Mouse (Mus musculus) lung, embryonic 14.5 days (tissue): Measurements from ENCODE around the gene Ankrd34a. TPM values are rescaled to one million over a fixed set of nuclear protein-coding genes. Genes with fewer than 3 reads are reported as not detected.
A peak's percentile ranks its signal among the peaks of the same experiment; 100 is the strongest.

Experiments
- ATAC-seq: fragments of 200-750 bp; cut with Nextera tagmentation; 2 replicates; pipeline ENCODE4 v1.8.0; 2017; ENCODE audit warnings: mild to moderate bottlenecking, moderate TSS enrichment, moderate library complexity; ENCODE audit not compliant: insufficient read depth
- DNase-seq: peaks from one replicate; pipeline ENCODE4 v3.0.0-alpha.2; 2015
- H3K27ac ChIP-seq: fragments of 300-500 bp; sonication (generic); 2 replicates; pipeline ENCODE4 v1.5.1; 2014; ENCODE audit warnings: low read depth, mild to moderate bottlenecking, moderate library complexity
- H3K27me3 ChIP-seq: fragments of 300-500 bp; sonication (generic); 2 replicates; pipeline ENCODE4 v1.6.1; 2014; ENCODE audit warnings: low read length, control low read depth; ENCODE audit not compliant: insufficient read depth
- H3K36me3 ChIP-seq: fragments of 300-500 bp; sonication (generic); 2 replicates; pipeline ENCODE4 v1.6.1; 2014; ENCODE audit warnings: control low read depth; ENCODE audit not compliant: insufficient read depth
- H3K4me1 ChIP-seq: fragments of 300-500 bp; sonication (generic); 2 replicates; pipeline ENCODE4 v1.6.1; 2014; ENCODE audit warnings: antibody characterized with exemption, control low read depth; ENCODE audit not compliant: insufficient read depth
- H3K4me2 ChIP-seq: fragments of 300-500 bp; sonication (generic); 2 replicates; pipeline ENCODE4 v1.6.1; 2014; ENCODE audit warnings: mild to moderate bottlenecking
- H3K4me3 ChIP-seq: fragments of 300-500 bp; sonication (generic); 2 replicates; pipeline ENCODE4 v1.5.1; 2014; ENCODE audit warnings: low read depth, low read length
- H3K9ac ChIP-seq: fragments of 300-500 bp; sonication (generic); 2 replicates; pipeline ENCODE4 v1.6.1; 2014
- H3K9me3 ChIP-seq: fragments of 300-500 bp; sonication (generic); 2 replicates; pipeline ENCODE4 v1.6.1; 2016; ENCODE audit warnings: low read depth, low read length, control low read depth
- CTCF ChIP-seq: IDR thresholded peaks from 2 replicates; pipeline ENCODE4 v1.5.1; 2016; ENCODE audit warnings: antibody characterized with exemption, low read depth
- WGBS: fragments of 180-500 bp; shearing (Covaris S2); extraction: QIAGEN DNeasy Blood & Tissue Kit; methylation state at CpG from one replicate; pipeline ENCODE4 v1.1.7; 2014; 5-methylcytosine and 5-hydroxymethylcytosine counted together
- polyA plus RNA-seq: library from polyadenylated mRNA; unstranded; fragments of >200 nt; fragmentation: Nextera tagmentation; extraction: Ambion mirVana; gene quantifications from 2 replicates; pipeline ENCODE4 v1.2.1, GENCODE M21; 2014

Gene Ankrd34a
- polyA plus RNA-seq, 1 experiment from 2014 or later: 2.5 TPM

DNA sequence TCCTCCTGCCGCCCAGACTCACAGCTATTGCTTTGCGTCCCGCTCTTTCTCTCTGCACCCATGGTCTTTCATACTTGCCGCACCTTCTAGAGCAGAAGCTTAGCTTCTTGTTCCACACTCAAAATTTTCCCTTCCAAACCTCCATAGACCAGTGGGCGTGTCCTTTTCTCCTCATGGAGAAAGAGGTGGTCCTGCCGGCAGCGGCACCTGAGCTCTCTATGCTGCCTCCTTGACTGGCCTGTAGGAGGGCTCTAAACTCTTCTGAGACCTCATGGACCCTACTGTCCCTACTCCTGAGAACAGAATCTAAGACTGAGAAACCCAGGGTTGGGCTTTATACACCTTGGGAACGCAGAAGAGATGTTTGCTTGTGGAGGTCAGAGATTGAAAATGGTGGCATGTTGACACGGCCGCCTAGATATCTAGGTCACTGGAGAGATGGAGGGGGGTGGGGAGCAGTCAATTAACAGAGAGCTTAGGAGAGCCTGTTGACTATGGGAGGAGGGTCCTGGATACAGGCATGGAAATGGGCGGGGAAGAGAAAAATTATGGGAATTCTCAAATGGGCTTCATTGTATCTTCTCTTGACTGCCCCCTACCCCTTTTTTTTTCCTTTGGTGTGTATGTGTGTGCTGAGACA, 26.4 kb upstream of the Ankrd34a start:
- Histone ChIP-seq H3K36me3 (no peaks in the 10 kb centered on the region), H3K4me3 (no peak overlapping the region), H3K9me3 (no peaks in the 10 kb centered on the region), H3K9ac (no peak overlapping the region), H3K4me1 (peaks cover 1% of the 10 kb centered on the region; the same call in 1 of the 2 replicates), H3K27ac (no peak overlapping the region), H3K4me2 (no peak overlapping the region), H3K27me3 (no peaks in the 10 kb centered on the region)
- TF ChIP-seq CTCF: no peak
- 79% methylated on average over 11 of the region's 11 CpGs for WGBS
- ATAC-seq (no peak), DNase-seq (no peak)

DNA sequence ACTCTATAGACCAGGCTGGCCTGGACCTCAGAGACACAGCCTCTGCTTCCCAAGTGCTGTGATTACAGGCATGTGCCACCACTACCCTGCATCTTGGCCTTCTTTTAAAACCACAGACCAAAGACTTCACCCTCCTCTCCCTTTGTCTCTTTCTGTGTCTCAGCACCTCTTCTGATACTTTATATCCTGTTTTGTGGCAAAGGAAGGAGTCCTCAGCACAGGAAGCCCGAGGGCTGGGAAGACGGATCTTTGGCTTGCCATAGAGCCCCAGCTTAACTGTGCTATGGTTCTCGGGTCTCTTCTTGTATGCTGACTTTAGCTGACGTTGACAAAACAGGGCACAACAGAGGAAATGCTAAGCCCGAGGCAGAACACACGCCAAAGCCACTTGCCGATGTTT, 25.8 kb upstream of the Ankrd34a start:
- Histone ChIP-seq H3K36me3 (no peaks in the 10 kb centered on the region), H3K4me2 (no peak overlapping the region), H3K4me1 (no peaks in the 10 kb centered on the region), H3K9me3 (no peaks in the 10 kb centered on the region), H3K9ac (no peak overlapping the region), H3K4me3 (no peak overlapping the region), H3K27me3 (no peaks in the 10 kb centered on the region), H3K27ac (peak overlapping the region; percentile 50; the same call in 1 of the 2 replicates)
- WGBS: 64% methylated on average over 7 of the region's 7 CpGs
- no peak for DNase-seq
- no peak for TF ChIP-seq CTCF
- no peak for ATAC-seq

DNA sequence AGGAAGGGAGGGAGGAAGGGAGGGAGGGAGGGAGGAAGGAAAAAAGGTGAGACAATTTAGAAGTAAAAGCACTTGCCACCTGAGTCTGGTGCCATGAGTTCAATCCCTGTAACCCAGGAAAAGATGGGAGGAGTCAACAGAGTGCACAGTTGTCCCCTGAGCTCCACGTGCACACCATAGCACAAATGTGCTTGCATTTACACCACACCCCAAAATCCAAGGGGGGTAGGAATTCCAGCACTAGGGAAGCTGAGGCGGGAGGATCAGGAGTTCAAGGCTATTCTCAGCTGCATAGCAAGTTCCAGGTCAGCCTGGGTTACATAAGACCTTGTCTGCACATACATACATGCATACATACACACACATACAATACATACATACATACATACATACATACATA, 25.1 kb upstream of the Ankrd34a start:
- Histone ChIP-seq H3K4me3 (no peak overlapping the region), H3K36me3 (no peaks in the 10 kb centered on the region), H3K9me3 (no peaks in the 10 kb centered on the region), H3K9ac (no peak overlapping the region), H3K27ac (no peak overlapping the region), H3K27me3 (no peaks in the 10 kb centered on the region), H3K4me2 (no peak overlapping the region), H3K4me1 (no peaks in the 10 kb centered on the region)
- ATAC-seq (no peak), DNase-seq (no peak)
- TF ChIP-seq CTCF: no peak
- 70% methylated on average over 2 of the region's 2 CpGs for WGBS

DNA sequence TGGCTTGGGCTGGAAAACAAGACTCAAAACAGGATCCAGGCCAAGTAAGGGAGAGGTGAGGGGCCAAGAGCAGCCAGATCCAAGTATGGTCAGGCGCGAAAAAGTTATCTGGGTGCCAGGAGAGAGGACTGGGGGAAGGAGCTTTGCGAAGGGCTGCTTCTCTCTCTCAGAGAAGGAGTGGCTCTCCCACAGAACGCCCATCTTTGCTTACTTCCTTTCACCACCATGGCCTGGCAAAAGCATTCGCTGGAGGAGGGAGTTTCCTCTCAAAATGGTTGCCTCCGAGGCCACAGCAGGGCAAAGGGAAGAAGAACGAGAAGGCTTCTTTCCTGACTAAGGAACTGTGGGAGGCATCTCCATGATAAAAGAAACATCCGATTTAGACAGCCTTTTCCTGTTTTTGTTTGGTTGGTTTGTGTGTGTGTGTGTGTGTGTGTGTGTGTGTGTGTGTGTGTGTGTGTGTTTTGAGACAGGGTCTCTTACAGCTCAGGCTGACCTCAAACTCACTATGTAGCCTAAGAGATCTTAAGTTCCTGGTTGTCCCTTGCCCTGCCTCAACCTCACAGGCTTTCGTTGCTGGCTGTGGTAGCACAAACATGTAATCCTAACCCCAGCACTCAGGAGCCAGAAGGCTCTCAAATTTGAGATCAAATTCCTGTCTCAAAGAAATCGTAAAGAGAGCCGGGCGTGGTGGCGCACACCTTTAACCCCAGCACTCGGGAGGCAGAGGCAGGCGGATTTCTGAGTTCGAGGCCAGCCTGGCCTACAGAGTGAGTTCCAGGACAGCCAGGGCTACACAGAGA, 24.3 kb upstream of the Ankrd34a start:
- Histone ChIP-seq H3K9ac (no peak overlapping the region), H3K4me1 (peaks cover 5% of the 10 kb centered on the region; the same call in 1 of the 2 replicates), H3K27me3 (no peaks in the 10 kb centered on the region), H3K36me3 (no peaks in the 10 kb centered on the region), H3K9me3 (no peaks in the 10 kb centered on the region), H3K4me2 (no peak overlapping the region), H3K4me3 (no peak overlapping the region), H3K27ac (peak overlapping the region; percentile 26; the same call in 1 of the 2 replicates)
- DNase-seq (no peak), ATAC-seq (no peak)
- WGBS: 73% methylated on average over 16 of the region's 16 CpGs
- no peak for TF ChIP-seq CTCF

DNA sequence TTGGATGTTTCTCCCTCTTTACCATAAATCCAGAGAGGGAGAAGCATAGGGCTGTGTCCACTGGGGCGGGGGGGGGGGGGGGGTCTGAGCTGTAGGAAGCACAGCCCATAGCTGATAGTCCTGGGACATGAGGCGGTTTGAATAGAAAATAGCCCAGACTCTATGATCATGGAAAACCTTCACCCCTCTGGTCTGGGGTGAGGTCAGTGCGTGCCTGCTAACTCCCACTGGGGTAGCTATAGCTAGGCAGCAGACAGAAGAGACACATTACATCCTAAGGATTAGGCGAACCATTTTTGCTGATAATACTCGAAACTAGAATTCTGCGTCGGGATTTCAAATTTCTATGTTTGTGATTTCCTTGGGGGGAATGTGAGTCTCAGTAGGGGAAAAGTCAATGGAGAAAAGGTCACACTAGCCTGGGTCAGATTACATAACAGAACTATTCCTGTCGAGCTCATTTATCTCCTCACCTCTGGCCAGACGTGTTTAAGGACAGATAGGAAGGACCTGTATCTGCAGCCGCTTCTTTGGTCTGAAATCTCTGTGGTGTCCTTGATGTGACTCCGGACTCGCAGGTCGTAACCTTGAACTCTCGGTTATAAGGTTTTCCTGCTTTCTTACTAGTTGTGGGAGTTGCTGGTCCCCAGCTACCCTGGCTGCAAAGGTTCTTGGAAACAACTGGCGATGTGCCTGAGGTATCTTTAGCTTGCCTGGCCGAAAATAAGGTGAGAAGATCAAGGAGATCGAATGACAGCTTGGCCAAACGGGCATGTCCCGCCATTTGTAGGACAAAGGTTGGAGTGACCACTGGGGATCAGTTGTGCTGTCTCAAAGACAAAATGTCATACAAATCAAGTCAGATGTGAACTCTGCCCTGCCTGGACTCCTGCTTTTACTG, 22.6 kb upstream of the Ankrd34a start:
- no peak overlapping the region for H3K4me2 ChIP-seq
- H3K4me1 ChIP-seq: peaks cover 12% of the 10 kb centered on the region; the same call in 1 of the 2 replicates
- ATAC-seq (no peak), DNase-seq (no peak)
- H3K4me3 ChIP-seq: no peak overlapping the region
- H3K9me3 ChIP-seq: no peaks in the 10 kb centered on the region
- no peak overlapping the region for H3K9ac ChIP-seq
- no peaks in the 10 kb centered on the region for H3K27me3 ChIP-seq
- no peak for TF ChIP-seq CTCF
- H3K36me3 ChIP-seq: 0 out of 2 replicates have a peak, but pooled peaks cover 5% of the 10 kb centered on the region
- 62% methylated on average over 19 of the region's 19 CpGs for WGBS
- H3K27ac ChIP-seq: no peak overlapping the region

DNA sequence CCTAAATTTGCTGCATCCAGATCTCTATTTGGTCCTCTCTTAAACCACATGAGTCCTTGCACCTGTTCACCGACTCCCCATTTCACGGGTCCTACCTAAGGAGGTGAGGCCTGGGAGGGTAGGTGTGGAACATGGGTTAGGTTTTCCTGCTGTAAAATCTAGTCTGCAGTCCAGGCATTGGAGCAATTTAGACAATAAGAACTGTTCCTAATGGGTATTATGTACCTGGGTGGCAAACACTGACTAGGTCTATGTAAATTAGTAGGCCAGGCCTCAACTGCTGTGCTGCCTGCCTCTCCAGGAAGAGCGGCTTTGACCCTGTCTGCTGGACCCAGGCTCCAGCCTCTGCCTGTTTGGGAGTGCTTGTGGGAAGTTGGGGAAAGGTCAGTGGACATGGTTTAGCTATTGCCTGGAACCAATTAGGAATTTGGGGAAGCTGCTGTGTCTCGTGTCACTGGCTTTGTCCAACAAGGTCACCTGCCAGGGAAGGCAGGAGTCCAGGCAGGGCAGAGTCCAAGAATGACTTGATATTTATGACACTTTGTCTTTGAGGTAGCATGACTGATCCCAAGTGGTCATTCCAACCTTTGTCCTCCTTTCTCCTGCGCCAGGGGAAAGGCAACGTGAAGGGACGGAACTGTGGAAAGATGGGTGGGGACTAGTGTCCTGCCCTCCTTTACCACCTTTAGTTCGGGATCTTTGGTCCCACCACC, 21.0 kb upstream of the Ankrd34a start:
- Histone ChIP-seq H3K4me2 (peak overlapping the region; percentile 53; the same call in 1 of the 2 replicates), H3K27ac (peak overlapping the region; percentile 89; the same call in 1 of the 2 replicates)

More for the DNA sequence above, 21.0 kb upstream of the Ankrd34a start:
- no peak for TF ChIP-seq CTCF
- Histone ChIP-seq H3K27me3 (no peaks in the 10 kb centered on the region), H3K9me3 (no peaks in the 10 kb centered on the region), H3K4me1 (peaks cover 15% of the 10 kb centered on the region; the same call in 1 of the 2 replicates), H3K9ac (no peak overlapping the region), H3K4me3 (no peak overlapping the region), H3K36me3 (0 out of 2 replicates have a peak, but pooled peaks cover 5% of the 10 kb centered on the region)
- ATAC-seq (no peak), DNase-seq (no peak)
- WGBS: 94% methylated on average over 8 of the region's 8 CpGs
